Mouse (Mus musculus) heart, postnatal 0 days (tissue): ENCODE data around the gene Gm4027.
"Not testable (repeated sequence)": the region's sequence is repeated elsewhere in the genome, so short reads cannot be mapped to it uniquely, and the experiment has no call there.

ENCODE experiments used
- CTCF ChIP-seq: IDR thresholded peaks from 2 replicates; pipeline ENCODE4 v1.5.1; 2016; ENCODE audit warnings: antibody characterized with exemption, control low read depth, low read depth
- EP300 ChIP-seq: IDR thresholded peaks from 2 replicates; pipeline ENCODE4 v1.6.1; 2016; ENCODE audit warnings: antibody characterized with exemption, low read depth

DNA sequence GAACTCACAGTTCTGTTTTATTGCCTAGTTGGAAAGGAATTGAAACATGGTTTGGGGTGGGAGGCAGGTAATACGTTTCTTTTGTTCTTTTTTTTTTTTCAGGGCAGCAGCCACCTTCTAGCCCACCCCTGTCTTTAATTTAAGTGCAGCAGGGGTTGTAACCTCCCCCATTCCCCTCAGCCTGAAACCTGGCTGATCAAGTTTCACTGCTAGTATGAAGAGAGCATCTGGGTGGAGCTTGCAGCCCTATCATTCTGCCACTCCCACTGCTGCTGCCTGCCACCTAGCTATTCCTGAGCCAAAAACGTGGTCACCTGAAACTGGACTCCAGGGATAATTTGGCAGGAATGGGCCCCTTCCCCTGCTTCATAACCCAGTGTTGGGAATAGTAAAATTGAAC lies 17.3 kb upstream of the Gm4027 start:
- not testable (repeated sequence) for TF ChIP-seq EP300, CTCF
